Mouse (Mus musculus) liver, adult (tissue): ENCODE results near the gene Yipf2.

Source experiments
- GATA4 ChIP-seq: IDR thresholded peaks from 2 replicates; pipeline ENCODE4 v1.6.1; 2014; ENCODE audit warnings: mild to moderate bottlenecking, low read length; ENCODE audit not compliant: insufficient replicate concordance

Gene Yipf2

GRCm38 (mm10) chr9:21576286-21576685, 16.3 kb downstream of the Yipf2 start:
- TF ChIP-seq GATA4, result no peak

DNA sequence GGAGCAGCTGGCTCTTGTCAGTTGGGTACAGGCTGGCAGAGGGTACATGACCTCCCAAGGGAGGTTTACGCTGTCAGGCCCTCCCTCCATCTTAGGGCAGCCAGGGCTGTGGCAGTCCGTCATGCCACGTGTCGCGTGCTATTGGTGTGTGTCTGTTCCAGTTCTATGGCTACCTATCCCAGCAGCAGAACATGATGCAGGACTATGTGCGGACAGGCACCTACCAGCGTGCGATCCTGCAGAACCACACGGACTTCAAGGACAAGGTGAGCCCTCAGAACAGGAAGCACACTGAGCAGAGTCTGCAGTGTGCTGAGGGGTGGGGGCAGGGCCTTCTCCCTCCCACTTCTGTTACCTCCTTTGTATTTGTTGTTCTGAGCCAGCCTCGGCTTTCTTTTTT, 17.4 kb downstream of the Yipf2 start:
- TF ChIP-seq GATA4, result no peak

GRCm38 (mm10) chr9:21574012-21574801, 18.4 kb downstream of the Yipf2 start:
- TF ChIP-seq GATA4, result no peak

DNA sequence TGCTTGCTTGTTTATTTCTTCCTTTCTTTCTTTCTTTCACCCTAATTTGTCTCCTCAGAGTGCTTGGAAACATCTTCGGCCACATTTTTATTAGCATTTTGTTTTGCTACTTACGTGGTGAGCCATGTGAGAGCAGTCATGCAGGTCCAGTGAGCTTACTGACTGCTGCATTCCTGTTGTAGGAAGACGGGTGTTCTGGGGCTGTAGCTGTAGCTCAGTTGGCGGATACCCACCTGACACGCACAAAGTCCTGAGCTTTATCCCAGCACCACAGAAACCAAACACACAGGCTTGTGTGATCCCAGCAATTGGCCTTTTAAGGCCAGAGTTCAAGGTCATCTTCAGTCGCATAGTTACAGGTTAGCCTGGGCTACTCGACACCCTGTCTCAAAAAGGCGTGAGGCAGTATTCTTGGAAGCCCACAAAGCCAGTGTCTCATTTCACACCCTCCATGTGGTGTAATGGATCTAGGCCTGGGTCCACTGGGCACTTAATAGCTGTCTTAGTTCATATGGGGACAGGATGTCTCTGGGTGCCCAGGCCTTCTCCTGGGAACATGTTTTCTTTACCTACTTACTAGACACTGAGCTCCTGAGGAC, 23.9 kb downstream of the Yipf2 start:
- TF ChIP-seq GATA4, result no peak

- no peak for TF ChIP-seq GATA4
Measured at GRCm38 (mm10) chr9:21567051-21567450, 25.6 kb downstream of the Yipf2 start.

DNA sequence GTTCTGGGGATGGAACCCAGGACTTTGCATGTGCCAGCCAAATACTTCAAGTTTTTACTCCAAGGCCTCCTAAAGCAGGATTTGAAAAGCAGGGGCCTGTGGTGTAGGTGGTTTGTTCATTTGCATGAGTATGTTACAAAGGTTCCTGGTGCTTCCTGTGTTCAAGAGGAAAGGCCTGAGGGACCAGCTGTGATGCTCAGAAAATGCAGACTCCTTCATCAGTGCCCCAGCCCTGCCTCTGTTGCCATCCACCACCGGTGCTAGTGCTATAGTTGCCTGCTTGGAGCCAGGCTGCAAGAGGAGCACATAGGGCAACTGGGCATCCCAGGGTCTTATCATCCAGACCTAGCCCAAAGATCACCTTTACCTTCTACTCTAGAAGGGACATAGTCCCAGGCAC, 26.1 kb downstream of the Yipf2 start:
- no peak for TF ChIP-seq GATA4

DNA sequence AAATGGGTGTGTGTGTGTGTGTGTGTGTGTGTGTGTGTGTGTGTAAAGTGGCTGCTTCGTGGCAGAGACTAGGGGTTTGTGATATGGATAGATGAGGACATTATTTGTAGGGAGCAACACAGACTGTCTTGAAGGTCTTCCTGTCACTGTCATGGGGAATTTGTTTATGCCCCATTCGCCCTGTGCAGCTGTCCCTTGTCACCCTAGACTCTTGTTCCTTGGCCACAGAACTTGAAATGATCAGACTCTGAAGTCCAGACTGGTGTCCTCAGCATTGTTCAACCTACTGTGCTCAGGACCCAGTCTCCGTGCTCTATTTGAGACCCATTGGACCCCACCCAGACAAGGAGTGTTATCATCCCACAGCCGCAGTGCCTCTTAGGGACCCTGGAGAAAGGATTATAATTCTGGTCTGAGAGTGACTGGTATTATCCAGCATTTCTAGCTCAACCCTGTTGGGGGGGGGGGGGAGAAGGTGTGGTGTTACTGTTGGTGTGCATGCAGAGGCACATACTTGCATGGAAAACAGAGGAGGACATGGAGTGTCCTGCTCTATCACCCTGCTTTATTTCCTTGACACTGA, 27.5 kb downstream of the Yipf2 start:
- TF ChIP-seq GATA4, result no peak

DNA sequence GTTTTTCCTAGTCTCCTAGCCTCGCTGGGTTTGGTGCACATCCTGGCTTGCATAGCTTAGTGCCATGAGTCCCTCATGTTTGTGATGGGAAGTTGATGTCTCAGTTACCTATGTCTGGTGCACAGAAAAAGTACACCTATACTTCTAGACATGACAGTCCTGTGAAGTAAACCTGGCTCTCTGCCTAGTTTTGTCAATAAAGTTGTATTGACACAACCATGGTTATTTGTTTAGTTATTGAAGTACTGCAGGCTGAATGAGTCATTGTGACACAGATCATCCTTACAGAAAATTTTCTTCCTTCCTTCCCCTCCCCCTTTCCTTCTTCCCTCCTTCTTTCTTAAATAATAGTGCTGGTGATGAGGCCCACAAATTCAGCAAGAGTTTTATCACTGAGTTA, 28.2 kb downstream of the Yipf2 start:
- no peak for TF ChIP-seq GATA4

GRCm38 (mm10) chr9:21559151-21559550, 33.5 kb downstream of the Yipf2 start:
- TF ChIP-seq GATA4, result no peak

- TF ChIP-seq GATA4, result no peak
Measured at GRCm38 (mm10) chr9:21558366-21558765, 34.3 kb downstream of the Yipf2 start.

GRCm38 (mm10) chr9:21557556-21557955, 35.1 kb downstream of the Yipf2 start:
- no peak for TF ChIP-seq GATA4

DNA sequence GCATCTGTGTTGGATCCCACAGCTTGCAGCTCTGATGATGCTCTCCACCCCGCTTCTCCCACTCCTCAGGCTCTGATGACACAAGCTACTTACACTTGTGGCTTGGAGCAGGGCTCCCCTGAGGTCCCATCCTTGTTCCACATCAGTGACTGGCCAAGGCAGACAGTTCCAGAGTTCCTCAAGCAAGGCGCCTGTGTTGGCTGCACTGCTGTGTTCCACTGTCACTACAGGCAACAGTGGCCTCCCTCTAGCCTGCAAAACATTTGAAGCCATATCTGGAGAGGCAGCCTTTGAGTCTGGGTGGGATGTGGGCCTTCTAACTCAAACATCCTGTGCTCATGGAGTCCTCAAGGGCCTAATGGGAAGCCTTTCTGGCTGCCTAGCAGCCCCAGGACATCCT, 35.6 kb downstream of the Yipf2 start:
- no peak for TF ChIP-seq GATA4

- no peak for TF ChIP-seq GATA4
Measured at GRCm38 (mm10) chr9:21555198-21555742, 37.4 kb downstream of the Yipf2 start.

DNA sequence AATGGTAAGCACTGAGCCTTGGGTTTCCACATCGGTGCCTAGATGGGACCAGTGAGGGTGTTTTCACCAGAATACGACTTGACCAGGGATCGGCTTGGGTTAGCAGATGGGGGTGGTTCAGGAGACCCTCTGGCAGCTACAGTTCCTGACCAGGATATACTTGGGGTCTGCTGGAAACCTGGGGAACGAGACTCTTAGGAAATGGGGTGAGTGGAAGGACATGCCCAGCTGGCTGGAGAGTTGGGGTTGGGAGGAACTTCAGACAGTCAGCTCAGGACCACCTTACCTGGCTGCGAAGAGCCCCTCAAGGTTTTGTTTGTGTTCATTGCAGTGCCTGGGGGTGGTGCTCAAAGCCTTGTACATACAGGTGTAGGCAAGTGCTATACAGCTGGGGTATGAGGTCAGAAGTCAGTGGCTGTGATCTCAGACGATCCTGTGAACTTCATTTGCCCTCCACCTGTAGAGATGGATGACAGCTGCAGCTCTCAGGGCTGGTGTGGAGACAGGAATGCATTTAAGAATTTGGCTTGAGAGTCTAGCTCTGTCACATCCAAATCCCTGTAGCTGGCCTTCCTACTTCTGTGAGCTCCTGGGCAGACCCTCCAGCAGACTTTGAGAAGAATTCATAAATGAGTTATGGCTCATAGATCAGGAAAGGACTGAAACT, 38.9 kb downstream of the Yipf2 start:
- no peak for TF ChIP-seq GATA4

DNA sequence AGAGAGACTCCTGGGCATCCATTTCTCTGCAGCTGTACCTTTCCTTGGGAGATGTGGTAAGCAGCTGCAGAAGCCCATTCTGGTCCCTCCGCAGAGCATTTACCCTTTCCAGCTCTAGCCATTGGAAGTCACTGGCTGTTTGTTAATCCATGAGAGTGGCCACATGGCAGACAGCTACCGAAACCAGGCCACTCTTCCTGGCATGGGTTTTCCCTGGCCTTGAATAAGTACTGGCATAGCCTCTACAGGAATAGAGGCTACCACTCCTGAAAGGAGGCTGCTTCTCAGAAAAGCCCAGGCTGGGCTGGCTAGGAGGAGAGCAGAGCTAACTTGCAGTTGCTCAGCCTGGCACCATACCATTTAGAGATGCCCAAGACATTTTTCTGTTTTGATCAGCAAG, 41.6 kb downstream of the Yipf2 start:
- TF ChIP-seq GATA4, result no peak
